Mouse (Mus musculus) liver, embryonic 15.5 days (tissue): ENCODE results near the gene Rgs6. TPM values are rescaled to one million over a fixed set of nuclear protein-coding genes. Genes with fewer than 3 reads are reported as not detected.

Experiments
- ATAC-seq: fragments of 200-750 bp; cut with Nextera tagmentation; 2 replicates; pipeline ENCODE4 v1.8.0; 2017; ENCODE audit warnings: moderate number of reproducible peaks, mild to moderate bottlenecking, moderate library complexity; ENCODE audit not compliant: insufficient read depth
- H3K27ac ChIP-seq: fragments of 300-500 bp; sonication (generic); replicated peaks from 2 replicates; pipeline ENCODE4 v1.5.1; 2015; ENCODE audit warnings: mild to moderate bottlenecking, inconsistent platforms
- H3K27me3 ChIP-seq: fragments of 300-500 bp; sonication (generic); 2 replicates; pipeline ENCODE4 v1.6.1; 2015; ENCODE audit warnings: mild to moderate bottlenecking, inconsistent platforms
- H3K36me3 ChIP-seq: fragments of 300-500 bp; sonication (generic); replicated peaks from 2 replicates; pipeline ENCODE4 v1.6.1; 2015; ENCODE audit warnings: moderate library complexity, mild to moderate bottlenecking, inconsistent platforms
- H3K4me1 ChIP-seq: fragments of 300-500 bp; sonication (generic); replicated peaks from 2 replicates; pipeline ENCODE4 v1.6.1; 2015; ENCODE audit warnings: inconsistent platforms
- H3K4me2 ChIP-seq: fragments of 300-500 bp; sonication (generic); 2 replicates; pipeline ENCODE4 v1.6.1; 2015; ENCODE audit warnings: moderate library complexity, mild to moderate bottlenecking, inconsistent platforms
- H3K4me3 ChIP-seq: fragments of 300-500 bp; sonication (generic); replicated peaks from 2 replicates; pipeline ENCODE4 v1.5.1; 2015; ENCODE audit warnings: mild to moderate bottlenecking, inconsistent platforms
- H3K9ac ChIP-seq: fragments of 300-500 bp; sonication (generic); 2 replicates; pipeline ENCODE4 v1.6.1; 2015; ENCODE audit warnings: moderate library complexity, mild to moderate bottlenecking, inconsistent platforms
- H3K9me3 ChIP-seq: fragments of 300-500 bp; sonication (generic); replicated peaks from 2 replicates; pipeline ENCODE4 v1.6.1; 2016; ENCODE audit warnings: inconsistent platforms
- WGBS: fragments of 180-500 bp; shearing (Covaris S2); methylation state at CpG from one replicate; pipeline ENCODE4 v1.1.7; 2015; ENCODE audit warnings: mixed read lengths; ENCODE audit not compliant: insufficient replicate concordance; 5-methylcytosine and 5-hydroxymethylcytosine counted together
- polyA plus RNA-seq: library from polyadenylated mRNA; unstranded; fragments of >200 nt; fragmentation: Nextera tagmentation; extraction: Ambion mirVana; gene quantifications from 2 replicates; pipeline ENCODE4 v1.2.1, GENCODE M21; 2015

The Rgs6 gene
- polyA plus RNA-seq, 1 experiment from 2014 or later = 0.10 TPM

- Histone ChIP-seq H3K27ac (no peak overlapping the region), H3K27me3 (no peaks in the 10 kb centered on the region)
- ATAC-seq = no peak
These were observed 344.8 kb downstream of the Rgs6 start for GRCm38 (mm10) chr12:82932706-82933461.

GRCm38 (mm10) chr12:82935121-82935762, 347.1 kb downstream of the Rgs6 start:
- no peak overlapping the region for H3K4me3 ChIP-seq
- no peaks in the 10 kb centered on the region for H3K27me3 ChIP-seq
- H3K36me3 ChIP-seq = no peaks in the 10 kb centered on the region
- no peaks in the 10 kb centered on the region for H3K4me1 ChIP-seq
- H3K4me2 ChIP-seq = no peak overlapping the region
- no peaks in the 10 kb centered on the region for H3K9me3 ChIP-seq
- no peak for ATAC-seq
- WGBS = 65% methylated on average over 6 of the region's 6 CpGs
- no peak overlapping the region for H3K9ac ChIP-seq
- H3K27ac ChIP-seq = no peak overlapping the region

More at GRCm38 (mm10) chr12:82932706-82933461, 344.8 kb downstream of the Rgs6 start:
- no peak overlapping the region for H3K9ac ChIP-seq
- 75% methylated on average over 14 of the region's 14 CpGs for WGBS
- no peaks in the 10 kb centered on the region for H3K9me3 ChIP-seq
- no peak overlapping the region for H3K4me2 ChIP-seq
- H3K4me3 ChIP-seq = no peak overlapping the region
- H3K4me1 ChIP-seq = no peaks in the 10 kb centered on the region
- H3K36me3 ChIP-seq = no peaks in the 10 kb centered on the region

GRCm38 (mm10) chr12:82935767-82936166, 347.7 kb downstream of the Rgs6 start:
- no peaks in the 10 kb centered on the region for H3K9me3 ChIP-seq
- 71% methylated on average over 1 of the region's 1 CpGs for WGBS
- H3K27ac ChIP-seq = no peak overlapping the region
- no peak overlapping the region for H3K9ac ChIP-seq
- H3K27me3 ChIP-seq = no peaks in the 10 kb centered on the region
- no peaks in the 10 kb centered on the region for H3K4me1 ChIP-seq
- no peaks in the 10 kb centered on the region for H3K36me3 ChIP-seq
- H3K4me3 ChIP-seq = no peak overlapping the region
- no peak for ATAC-seq
- H3K4me2 ChIP-seq = no peak overlapping the region

- Histone ChIP-seq H3K9ac (no peak overlapping the region), H3K27me3 (no peaks in the 10 kb centered on the region), H3K4me2 (no peak overlapping the region), H3K27ac (no peak overlapping the region), H3K36me3 (no peaks in the 10 kb centered on the region), H3K4me1 (no peaks in the 10 kb centered on the region), H3K9me3 (no peaks in the 10 kb centered on the region), H3K4me3 (no peak overlapping the region)
- ATAC-seq = no peak
- WGBS = 55% methylated on average over 4 of the region's 4 CpGs
These were observed 352.4 kb downstream of the Rgs6 start for GRCm38 (mm10) chr12:82940461-82940860.

- H3K27me3 ChIP-seq = no peaks in the 10 kb centered on the region
- ATAC-seq = no peak
- no peak overlapping the region for H3K9ac ChIP-seq
- H3K27ac ChIP-seq = no peak overlapping the region
- H3K4me3 ChIP-seq = no peak overlapping the region
- WGBS = 17% methylated on average over 5 of the region's 5 CpGs
- no peaks in the 10 kb centered on the region for H3K9me3 ChIP-seq
- H3K36me3 ChIP-seq = no peaks in the 10 kb centered on the region
- H3K4me2 ChIP-seq = no peak overlapping the region
- no peaks in the 10 kb centered on the region for H3K4me1 ChIP-seq
These were observed 358.4 kb downstream of the Rgs6 start for GRCm38 (mm10) chr12:82946507-82946906.

GRCm38 (mm10) chr12:82961111-82961510, 373.0 kb downstream of the Rgs6 start:
- H3K36me3 ChIP-seq = no peaks in the 10 kb centered on the region
- ATAC-seq = no peak
- no peak overlapping the region for H3K9ac ChIP-seq
- no peaks in the 10 kb centered on the region for H3K27me3 ChIP-seq
- 59% methylated on average over 9 of the region's 9 CpGs for WGBS
- H3K4me2 ChIP-seq = no peak overlapping the region
- no peaks in the 10 kb centered on the region for H3K4me1 ChIP-seq
- H3K9me3 ChIP-seq = no peaks in the 10 kb centered on the region
- H3K4me3 ChIP-seq = no peak overlapping the region
- H3K27ac ChIP-seq = no peak overlapping the region

GRCm38 (mm10) chr12:82961852-82962251, 373.8 kb downstream of the Rgs6 start:
- H3K27me3 ChIP-seq = no peaks in the 10 kb centered on the region
- H3K4me2 ChIP-seq = no peak overlapping the region
- ATAC-seq = no peak
- no peaks in the 10 kb centered on the region for H3K9me3 ChIP-seq
- H3K9ac ChIP-seq = no peak overlapping the region
- no peaks in the 10 kb centered on the region for H3K4me1 ChIP-seq
- no peak overlapping the region for H3K27ac ChIP-seq
- no peaks in the 10 kb centered on the region for H3K36me3 ChIP-seq
- 66% methylated on average over 4 of the region's 4 CpGs for WGBS
- H3K4me3 ChIP-seq = no peak overlapping the region

GRCm38 (mm10) chr12:82970521-82971105, 382.5 kb downstream of the Rgs6 start:
- no peak for ATAC-seq
- H3K4me3 ChIP-seq = no peak overlapping the region
- no peaks in the 10 kb centered on the region for H3K4me1 ChIP-seq
- WGBS = 79% methylated on average over 4 of the region's 4 CpGs
- no peak overlapping the region for H3K9ac ChIP-seq
- no peak overlapping the region for H3K27ac ChIP-seq
- no peaks in the 10 kb centered on the region for H3K36me3 ChIP-seq
- no peaks in the 10 kb centered on the region for H3K9me3 ChIP-seq
- H3K4me2 ChIP-seq = no peak overlapping the region
- H3K27me3 ChIP-seq = no peaks in the 10 kb centered on the region

GRCm38 (mm10) chr12:82971176-82971575, 383.1 kb downstream of the Rgs6 start:
- no peak overlapping the region for H3K4me3 ChIP-seq
- H3K27me3 ChIP-seq = no peaks in the 10 kb centered on the region
- no peaks in the 10 kb centered on the region for H3K9me3 ChIP-seq
- H3K4me2 ChIP-seq = no peak overlapping the region
- no peaks in the 10 kb centered on the region for H3K4me1 ChIP-seq
- H3K36me3 ChIP-seq = no peaks in the 10 kb centered on the region
- H3K9ac ChIP-seq = no peak overlapping the region
- 33% methylated on average over 1 of the region's 1 CpGs for WGBS
- H3K27ac ChIP-seq = no peak overlapping the region
- ATAC-seq = no peak

GRCm38 (mm10) chr12:82972661-82973060, 384.6 kb downstream of the Rgs6 start:
- no peak for ATAC-seq
- Histone ChIP-seq H3K27me3 (no peaks in the 10 kb centered on the region), H3K36me3 (no peaks in the 10 kb centered on the region), H3K9me3 (no peaks in the 10 kb centered on the region), H3K27ac (no peak overlapping the region), H3K4me1 (no peaks in the 10 kb centered on the region), H3K4me2 (no peak overlapping the region), H3K4me3 (no peak overlapping the region), H3K9ac (no peak overlapping the region)

GRCm38 (mm10) chr12:82973771-82974170, 385.7 kb downstream of the Rgs6 start:
- Histone ChIP-seq H3K9ac (no peak overlapping the region), H3K27ac (no peak overlapping the region), H3K36me3 (no peaks in the 10 kb centered on the region), H3K27me3 (no peaks in the 10 kb centered on the region), H3K4me1 (no peaks in the 10 kb centered on the region), H3K4me2 (no peak overlapping the region), H3K4me3 (no peak overlapping the region), H3K9me3 (no peaks in the 10 kb centered on the region)
- WGBS = 61% methylated on average over 3 of the region's 3 CpGs
- no peak for ATAC-seq
